Mouse (Mus musculus) intestine, embryonic 14.5 days (tissue): ENCODE data around the gene Cited2. TPM values are rescaled to one million over a fixed set of nuclear protein-coding genes. Genes with fewer than 3 reads are reported as not detected.

Experiments used
- ATAC-seq: fragments of 200-750 bp; cut with Nextera tagmentation; replicated peaks from 2 replicates; pipeline ENCODE4 v1.8.0; 2017; ENCODE audit warnings: low read depth, moderate number of reproducible peaks, moderate TSS enrichment, moderate library complexity; ENCODE audit not compliant: low FRiP score, low TSS enrichment
- DNase-seq: peaks from one replicate; pipeline ENCODE4 v3.0.0-alpha.2; 2018; ENCODE audit warnings: low spot score
- H3K27ac ChIP-seq: fragments of 300-500 bp; sonication (generic); 2 replicates; pipeline ENCODE4 v1.5.1; 2014; ENCODE audit warnings: low read depth, mild to moderate bottlenecking, control low read depth
- H3K27me3 ChIP-seq: fragments of 300-500 bp; sonication (generic); replicated peaks from 2 replicates; pipeline ENCODE4 v1.6.1; 2014; ENCODE audit warnings: low read length, control low read depth; ENCODE audit not compliant: control insufficient read depth, insufficient read depth
- H3K36me3 ChIP-seq: fragments of 300-500 bp; sonication (generic); 2 replicates; pipeline ENCODE4 v1.6.1; 2014; ENCODE audit warnings: low read length, control low read depth; ENCODE audit not compliant: control insufficient read depth, insufficient read depth
- H3K4me1 ChIP-seq: fragments of 300-500 bp; sonication (generic); replicated peaks from 2 replicates; pipeline ENCODE4 v1.6.1; 2014; ENCODE audit warnings: low read length, control low read depth, mixed read lengths; ENCODE audit not compliant: control insufficient read depth, insufficient read depth
- H3K4me2 ChIP-seq: fragments of 300-500 bp; sonication (generic); 2 replicates; pipeline ENCODE4 v1.6.1; 2014; ENCODE audit warnings: low read length
- H3K4me3 ChIP-seq: fragments of 300-500 bp; sonication (generic); 2 replicates; pipeline ENCODE4 v1.5.1; 2014; ENCODE audit warnings: low read depth, low read length, control low read depth, mixed read lengths
- H3K9ac ChIP-seq: fragments of 300-500 bp; sonication (generic); 2 replicates; pipeline ENCODE4 v1.6.1; 2014; ENCODE audit warnings: mild to moderate bottlenecking, low read length
- H3K9me3 ChIP-seq: fragments of 300-500 bp; sonication (generic); 2 replicates; pipeline ENCODE4 v1.6.1; 2016; ENCODE audit warnings: low read length, control low read depth; ENCODE audit not compliant: control insufficient read depth
- WGBS: fragments of 180-500 bp; shearing (Covaris S2); extraction: QIAGEN DNeasy Blood & Tissue Kit; methylation state at CpG from one replicate; pipeline ENCODE4 v1.1.7; 2014; 5-methylcytosine and 5-hydroxymethylcytosine counted together
- polyA plus RNA-seq: library from polyadenylated mRNA; unstranded; fragments of >200 nt; fragmentation: Nextera tagmentation; extraction: Ambion mirVana; gene quantifications from 2 replicates; pipeline ENCODE4 v1.2.1, GENCODE M21; 2014

Cited2 gene
- polyA plus RNA-seq, 1 experiment from 2014 or later, result 48.7 TPM

- no peak overlapping the region for H3K4me3 ChIP-seq
- no peaks in the 10 kb centered on the region for H3K4me1 ChIP-seq
- H3K9me3 ChIP-seq, result no peaks in the 10 kb centered on the region
- H3K27ac ChIP-seq, result no peak overlapping the region
- H3K4me2 ChIP-seq, result no peak overlapping the region
- no peaks in the 10 kb centered on the region for H3K27me3 ChIP-seq
- DNase-seq (no peak), ATAC-seq (no peak)
- 20% methylated on average over 4 of the region's 4 CpGs for WGBS
- H3K9ac ChIP-seq, result no peak overlapping the region
- H3K36me3 ChIP-seq, result no peaks in the 10 kb centered on the region
Observed at GRCm38 (mm10) chr10:17689806-17690205, 33.2 kb upstream of the Cited2 start.

GRCm38 (mm10) chr10:17691709-17692108 lies 31.3 kb upstream of the Cited2 start:
- H3K9me3 ChIP-seq, result no peaks in the 10 kb centered on the region
- H3K36me3 ChIP-seq, result no peaks in the 10 kb centered on the region
- WGBS, result 75% methylated on average over 1 of the region's 1 CpGs
- no peaks in the 10 kb centered on the region for H3K27me3 ChIP-seq
- no peaks in the 10 kb centered on the region for H3K4me1 ChIP-seq
- ATAC-seq, result no peak
- no peak overlapping the region for H3K4me3 ChIP-seq
- DNase-seq, result no peak
- H3K27ac ChIP-seq, result no peak overlapping the region
- no peak overlapping the region for H3K4me2 ChIP-seq
- no peak overlapping the region for H3K9ac ChIP-seq

- DNase-seq, result no peak
- H3K4me1 ChIP-seq, result no peaks in the 10 kb centered on the region
- no peaks in the 10 kb centered on the region for H3K27me3 ChIP-seq
- no peak overlapping the region for H3K27ac ChIP-seq
- H3K9me3 ChIP-seq, result no peaks in the 10 kb centered on the region; the same call in 1 of the 2 replicates
- no peak overlapping the region for H3K4me3 ChIP-seq
- no peak for ATAC-seq
- 90% methylated on average over 3 of the region's 3 CpGs for WGBS
- no peaks in the 10 kb centered on the region for H3K36me3 ChIP-seq
- H3K4me2 ChIP-seq, result no peak overlapping the region
- H3K9ac ChIP-seq, result no peak overlapping the region
Observed at GRCm38 (mm10) chr10:17695801-17696200, 27.2 kb upstream of the Cited2 start.

GRCm38 (mm10) chr10:17697376-17698265 lies 25.4 kb upstream of the Cited2 start:
- H3K9ac ChIP-seq, result no peak overlapping the region
- H3K27ac ChIP-seq, result no peak overlapping the region
- no peaks in the 10 kb centered on the region for H3K36me3 ChIP-seq
- no peak for ATAC-seq
- H3K4me3 ChIP-seq, result no peak overlapping the region
- H3K27me3 ChIP-seq, result no peaks in the 10 kb centered on the region
- H3K4me1 ChIP-seq, result no peaks in the 10 kb centered on the region
- no peaks in the 10 kb centered on the region; the same call in 1 of the 2 replicates for H3K9me3 ChIP-seq
- no peak for DNase-seq
- H3K4me2 ChIP-seq, result no peak overlapping the region
- WGBS, result 49% methylated on average over 7 of the region's 7 CpGs

GRCm38 (mm10) chr10:17705466-17705973 lies 17.5 kb upstream of the Cited2 start:
- 42% methylated on average over 4 of the region's 4 CpGs for WGBS
- Histone ChIP-seq H3K9me3 (no peaks in the 10 kb centered on the region), H3K4me3 (no peak overlapping the region), H3K27me3 (no peaks in the 10 kb centered on the region), H3K4me2 (no peak overlapping the region), H3K4me1 (no peaks in the 10 kb centered on the region), H3K36me3 (no peaks in the 10 kb centered on the region), H3K27ac (no peak overlapping the region), H3K9ac (no peak overlapping the region)
- ATAC-seq, result no peak
- DNase-seq, result no peak

GRCm38 (mm10) chr10:17710753-17711152 lies 12.3 kb upstream of the Cited2 start:
- DNase-seq, result no peak
- no peaks in the 10 kb centered on the region for H3K36me3 ChIP-seq
- no peak overlapping the region for H3K4me3 ChIP-seq
- no peaks in the 10 kb centered on the region for H3K27me3 ChIP-seq
- H3K9ac ChIP-seq, result no peak overlapping the region
- no peak overlapping the region for H3K27ac ChIP-seq
- no peaks in the 10 kb centered on the region for H3K9me3 ChIP-seq
- H3K4me1 ChIP-seq, result no peaks in the 10 kb centered on the region
- no peak overlapping the region for H3K4me2 ChIP-seq
- WGBS, result 92% methylated on average over 3 of the region's 3 CpGs
- no peak for ATAC-seq

- Histone ChIP-seq H3K27ac (no peak overlapping the region), H3K27me3 (no peaks in the 10 kb centered on the region), H3K4me2 (no peak overlapping the region), H3K36me3 (no peaks in the 10 kb centered on the region), H3K4me3 (no peak overlapping the region), H3K9me3 (no peaks in the 10 kb centered on the region), H3K9ac (no peak overlapping the region), H3K4me1 (no peaks in the 10 kb centered on the region)
- no peak for DNase-seq
- WGBS, result 86% methylated on average over 4 of the region's 4 CpGs
- no peak for ATAC-seq
Observed at GRCm38 (mm10) chr10:17719009-17719570, 3.9 kb upstream of the Cited2 start.

GRCm38 (mm10) chr10:17719646-17720045 lies 3.4 kb upstream of the Cited2 start:
- 85% methylated on average over 5 of the region's 5 CpGs for WGBS
- Histone ChIP-seq H3K27me3 (no peaks in the 10 kb centered on the region), H3K4me2 (no peak overlapping the region)

More at GRCm38 (mm10) chr10:17719646-17720045, 3.4 kb upstream of the Cited2 start:
- ATAC-seq (no peak), DNase-seq (no peak)
- no peaks in the 10 kb centered on the region for H3K9me3 ChIP-seq
- H3K4me1 ChIP-seq, result no peaks in the 10 kb centered on the region
- H3K4me3 ChIP-seq, result no peak overlapping the region
- peaks cover 1% of the 10 kb centered on the region; the same call in 1 of the 2 replicates for H3K36me3 ChIP-seq
- H3K27ac ChIP-seq, result no peak overlapping the region
- no peak overlapping the region for H3K9ac ChIP-seq
